Mouse (Mus musculus): Measurements from ENCODE around the gene Egln2. TPM values are rescaled to one million over a fixed set of nuclear protein-coding genes. Genes with fewer than 3 reads are reported as not detected.
A peak's percentile ranks its signal among the peaks of the same experiment; 100 is the strongest.

Gene Egln2
- polyA plus RNA-seq, 1 experiment from 2014 or later: 76.9 TPM

GRCm38 (mm10) chr7:27156005-27156404, 10.6 kb downstream of the Egln2 start:
- no peaks in the 10 kb centered on the region for H3K27me3 ChIP-seq (ENCODE audit: insufficient read depth, low read length)
- no peak overlapping the region for H3K4me2 ChIP-seq (replicated peaks; ENCODE audit: low read depth, low read length)
- H3K4me3 ChIP-seq (ENCODE audit: low read length): no peak overlapping the region
- H3K4me1 ChIP-seq (ENCODE audit: insufficient read depth, low read length): peaks cover 13% of the 10 kb centered on the region
- H3K36me3 ChIP-seq (ENCODE audit: insufficient read depth, low read length): peaks cover 25% of the 10 kb centered on the region
- no peak overlapping the region for H3K9ac ChIP-seq (replicated peaks; ENCODE audit: low read length)
- H3K9me3 ChIP-seq (ENCODE audit: low read length): no peaks in the 10 kb centered on the region
- ATAC-seq (ENCODE audit: low FRiP score, low TSS enrichment): no peak
- no peak overlapping the region for H3K27ac ChIP-seq (ENCODE audit: low read length)
- 82% methylated on average over 13 of the region's 13 CpGs for WGBS

DNA sequence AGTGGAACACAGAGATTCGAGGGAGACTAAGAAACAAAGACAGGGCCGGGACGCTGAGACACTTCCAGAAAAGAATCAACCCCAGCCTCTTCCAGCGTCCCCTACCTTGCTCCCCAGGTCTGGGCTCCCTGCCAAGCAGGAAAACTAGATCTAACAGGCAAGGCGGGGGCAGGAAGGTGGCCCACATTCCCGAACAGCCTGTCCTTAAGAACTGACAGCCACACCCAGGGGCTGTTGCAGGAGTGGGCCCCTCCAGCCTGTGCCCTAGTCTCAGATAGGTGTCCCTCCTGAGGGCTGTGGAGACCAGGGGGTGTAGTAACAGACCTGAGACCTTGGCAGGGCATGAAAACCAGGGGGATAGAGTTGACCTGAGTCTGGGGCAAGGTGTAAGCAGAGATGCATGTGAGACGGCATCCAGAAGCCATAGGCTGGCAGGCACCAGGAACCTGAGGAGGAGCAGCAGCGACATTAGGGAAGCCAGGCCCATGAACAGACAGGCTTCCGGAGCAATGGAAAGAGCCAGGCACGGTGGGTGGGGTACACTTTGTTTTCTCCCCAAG, 13.3 kb downstream of the Egln2 start, which contains the start of gene Cyp2t4:
Cyp2t4 (plus strand) TSS at position 510 of the 560 bp plus-strand sequence.
- Histone ChIP-seq H3K27ac (ENCODE audit: low read length) (peak within 1 kb of the TSS; percentile 43), H3K4me1 (ENCODE audit: insufficient read depth, low read length) (0 out of 2 replicates have a peak, but pooled peaks cover 2% of the 10 kb centered on the region), H3K9me3 (ENCODE audit: low read length) (no peaks in the 10 kb centered on the region), H3K4me3 (ENCODE audit: low read length) (no peak within 1 kb of the TSS), H3K9ac (replicated peaks; ENCODE audit: low read length) (0 out of 2 replicates have a peak within 1 kb of the TSS, but pooled peaks have one; percentile 26), H3K36me3 (ENCODE audit: insufficient read depth, low read length) (peaks cover 11% of the 10 kb centered on the region), H3K4me2 (replicated peaks; ENCODE audit: low read depth, low read length) (no peak within 1 kb of the TSS), H3K27me3 (ENCODE audit: insufficient read depth, low read length) (no peaks in the 10 kb centered on the region)
- 0 out of 2 replicates have a peak, but pooled peaks have one; percentile 44 for ATAC-seq (ENCODE audit: low FRiP score, low TSS enrichment)
- 64% methylated on average over 10 of the region's 10 CpGs for WGBS

DNA sequence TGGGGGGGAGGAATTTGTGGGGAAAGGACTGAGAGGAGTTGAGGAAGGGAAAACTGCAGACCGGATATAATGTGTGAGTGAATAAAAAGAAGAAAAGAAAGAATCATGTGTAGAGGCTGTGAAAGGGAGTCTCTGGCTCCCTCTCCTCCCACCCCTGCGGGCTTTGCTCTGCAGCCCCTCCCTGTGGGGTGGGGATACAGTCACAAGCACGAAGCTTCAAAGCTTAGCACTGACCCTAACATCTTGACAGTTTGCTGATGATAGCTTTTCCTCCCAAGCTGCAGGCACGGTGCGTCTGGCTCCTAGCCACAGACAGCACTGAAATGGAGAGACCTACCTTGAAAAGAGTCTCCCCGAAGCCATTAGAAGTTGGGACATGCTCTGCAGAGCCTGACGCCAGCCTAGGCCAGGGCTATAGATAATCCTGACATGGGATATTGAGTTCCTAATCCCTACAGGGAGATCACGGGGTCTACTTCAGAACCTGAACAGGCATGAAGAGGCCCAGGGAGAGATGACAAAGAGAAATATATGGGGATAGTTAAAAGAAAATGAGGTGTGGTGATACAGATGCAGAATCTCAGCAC, 30.1 kb downstream of the Egln2 start:
- H3K27ac ChIP-seq (ENCODE audit: low read length): no peak overlapping the region
- H3K9me3 ChIP-seq (ENCODE audit: low read length): 0 out of 2 replicates have a peak, but pooled peaks cover 6% of the 10 kb centered on the region
- H3K4me1 ChIP-seq (ENCODE audit: insufficient read depth, low read length): peaks cover 3% of the 10 kb centered on the region; the same call in 1 of the 2 replicates
- no peaks in the 10 kb centered on the region for H3K27me3 ChIP-seq (ENCODE audit: insufficient read depth, low read length)
- peak; percentile 71 for ATAC-seq (ENCODE audit: low FRiP score, low TSS enrichment)
- H3K4me3 ChIP-seq (ENCODE audit: low read length): no peak overlapping the region
- 25% methylated on average over 8 of the region's 8 CpGs for WGBS
- H3K4me2 ChIP-seq (replicated peaks; ENCODE audit: low read depth, low read length): no peak overlapping the region
- H3K9ac ChIP-seq (replicated peaks; ENCODE audit: low read length): no peak overlapping the region
- no peaks in the 10 kb centered on the region for H3K36me3 ChIP-seq (ENCODE audit: insufficient read depth, low read length)

DNA sequence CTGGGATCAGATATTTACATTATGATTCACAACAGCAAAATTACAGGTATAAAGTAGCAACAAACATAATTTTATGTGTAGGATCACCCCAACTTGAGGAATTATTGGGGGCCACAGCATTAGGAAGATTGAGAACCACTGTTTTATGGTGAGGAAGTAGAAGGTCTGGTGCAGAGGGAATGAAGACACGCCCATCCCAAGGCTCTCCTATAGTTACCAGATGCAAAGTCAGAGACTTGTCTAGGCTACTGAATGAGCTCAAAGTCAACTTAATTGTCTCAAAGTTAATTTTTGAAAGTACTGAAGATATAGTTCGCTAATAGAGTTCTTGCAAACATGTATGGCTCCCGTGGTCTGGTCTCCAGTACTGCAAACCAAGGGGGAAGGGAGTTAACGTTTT, 32.8 kb downstream of the Egln2 start:
- Histone ChIP-seq H3K27ac (ENCODE audit: low read length) (no peak overlapping the region), H3K9me3 (ENCODE audit: low read length) (peaks cover 3% of the 10 kb centered on the region; the same call in 1 of the 2 replicates), H3K4me1 (ENCODE audit: insufficient read depth, low read length) (peaks cover 3% of the 10 kb centered on the region; the same call in 1 of the 2 replicates), H3K36me3 (ENCODE audit: insufficient read depth, low read length) (no peaks in the 10 kb centered on the region), H3K27me3 (ENCODE audit: insufficient read depth, low read length) (no peaks in the 10 kb centered on the region), H3K4me2 (replicated peaks; ENCODE audit: low read depth, low read length) (no peak overlapping the region), H3K9ac (replicated peaks; ENCODE audit: low read length) (no peak overlapping the region), H3K4me3 (ENCODE audit: low read length) (no peak overlapping the region)
- ATAC-seq (ENCODE audit: low FRiP score, low TSS enrichment): no peak
- WGBS: 76% methylated on average over 4 of the region's 4 CpGs

- Histone ChIP-seq H3K4me3 (ENCODE audit: low read length) (no peak overlapping the region), H3K36me3 (ENCODE audit: insufficient read depth, low read length) (no peaks in the 10 kb centered on the region), H3K9me3 (ENCODE audit: low read length) (peaks cover 3% of the 10 kb centered on the region; the same call in 1 of the 2 replicates), H3K27me3 (ENCODE audit: insufficient read depth, low read length) (no peaks in the 10 kb centered on the region), H3K4me2 (replicated peaks; ENCODE audit: low read depth, low read length) (no peak overlapping the region), H3K27ac (ENCODE audit: low read length) (no peak overlapping the region), H3K4me1 (ENCODE audit: insufficient read depth, low read length) (peaks cover 3% of the 10 kb centered on the region; the same call in 1 of the 2 replicates), H3K9ac (replicated peaks; ENCODE audit: low read length) (no peak overlapping the region)
- WGBS: 53% methylated on average over 12 of the region's 12 CpGs
- ATAC-seq (ENCODE audit: low FRiP score, low TSS enrichment): peak; percentile 32; the same call in 1 of the 2 replicates
Measured at GRCm38 (mm10) chr7:27133156-27133555, 33.4 kb downstream of the Egln2 start.

- Histone ChIP-seq H3K9me3 (ENCODE audit: low read length) (peaks cover 3% of the 10 kb centered on the region; the same call in 1 of the 2 replicates), H3K36me3 (ENCODE audit: insufficient read depth, low read length) (no peaks in the 10 kb centered on the region), H3K4me2 (replicated peaks; ENCODE audit: low read depth, low read length) (peak overlapping the region; percentile 28), H3K4me3 (ENCODE audit: low read length) (no peak overlapping the region), H3K27ac (ENCODE audit: low read length) (no peak overlapping the region), H3K27me3 (ENCODE audit: insufficient read depth, low read length) (no peaks in the 10 kb centered on the region), H3K4me1 (ENCODE audit: insufficient read depth, low read length) (peaks cover 3% of the 10 kb centered on the region; the same call in 1 of the 2 replicates), H3K9ac (replicated peaks; ENCODE audit: low read length) (no peak overlapping the region)
- 12% methylated on average over 10 of the region's 10 CpGs for WGBS
- ATAC-seq (ENCODE audit: low FRiP score, low TSS enrichment): no peak
Measured at GRCm38 (mm10) chr7:27132588-27132987, 34.0 kb downstream of the Egln2 start.

- ATAC-seq (ENCODE audit: low FRiP score, low TSS enrichment): no peak
- peaks cover 3% of the 10 kb centered on the region; the same call in 1 of the 2 replicates for H3K9me3 ChIP-seq (ENCODE audit: low read length)
Measured at GRCm38 (mm10) chr7:27131387-27131786, 35.2 kb downstream of the Egln2 start.

GRCm38 (mm10) chr7:27130521-27131370, 35.9 kb downstream of the Egln2 start:
- H3K27ac ChIP-seq (ENCODE audit: low read length): no peak overlapping the region
- no peaks in the 10 kb centered on the region for H3K27me3 ChIP-seq (ENCODE audit: insufficient read depth, low read length)
- H3K9ac ChIP-seq (replicated peaks; ENCODE audit: low read length): no peak overlapping the region
- 0 out of 2 replicates have a peak, but pooled peaks have one; percentile 36 for ATAC-seq (ENCODE audit: low FRiP score, low TSS enrichment)
- H3K4me3 ChIP-seq (ENCODE audit: low read length): no peak overlapping the region
- H3K36me3 ChIP-seq (ENCODE audit: insufficient read depth, low read length): no peaks in the 10 kb centered on the region
- H3K4me1 ChIP-seq (ENCODE audit: insufficient read depth, low read length): peaks cover 3% of the 10 kb centered on the region; the same call in 1 of the 2 replicates
- no peak overlapping the region for H3K4me2 ChIP-seq (replicated peaks; ENCODE audit: low read depth, low read length)
- H3K9me3 ChIP-seq (ENCODE audit: low read length): peaks cover 3% of the 10 kb centered on the region; the same call in 1 of the 2 replicates
- 86% methylated on average over 22 of the region's 22 CpGs for WGBS

More at GRCm38 (mm10) chr7:27131387-27131786, 35.2 kb downstream of the Egln2 start:
- no peaks in the 10 kb centered on the region for H3K27me3 ChIP-seq (ENCODE audit: insufficient read depth, low read length)
- WGBS: 76% methylated on average over 2 of the region's 2 CpGs
- H3K4me1 ChIP-seq (ENCODE audit: insufficient read depth, low read length): peaks cover 3% of the 10 kb centered on the region; the same call in 1 of the 2 replicates
- no peak overlapping the region for H3K27ac ChIP-seq (ENCODE audit: low read length)
- no peak overlapping the region for H3K9ac ChIP-seq (replicated peaks; ENCODE audit: low read length)
- no peak overlapping the region for H3K4me2 ChIP-seq (replicated peaks; ENCODE audit: low read depth, low read length)
- no peak overlapping the region for H3K4me3 ChIP-seq (ENCODE audit: low read length)
- H3K36me3 ChIP-seq (ENCODE audit: insufficient read depth, low read length): no peaks in the 10 kb centered on the region

DNA sequence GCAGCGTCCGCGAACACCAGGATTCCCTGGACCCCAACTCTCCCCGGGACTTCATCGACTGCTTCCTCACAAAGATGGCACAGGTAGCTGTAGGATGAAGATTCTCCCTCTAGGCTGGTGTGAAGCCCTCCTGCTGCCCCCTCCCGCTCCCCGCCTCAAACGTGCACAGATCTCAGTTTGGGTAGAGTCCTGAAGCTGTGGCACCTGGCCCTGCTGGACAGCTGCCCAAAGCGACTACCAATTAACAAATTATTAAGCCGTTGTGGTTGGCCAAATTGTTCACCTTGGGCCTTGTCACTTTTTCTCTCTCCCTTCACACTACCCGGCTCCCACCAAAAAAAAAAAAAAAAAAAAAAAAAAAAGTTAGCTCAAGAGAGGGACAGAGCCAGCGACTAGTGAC, 36.8 kb downstream of the Egln2 start:
- H3K27ac ChIP-seq (ENCODE audit: low read length): no peak overlapping the region
- H3K27me3 ChIP-seq (ENCODE audit: insufficient read depth, low read length): no peaks in the 10 kb centered on the region
- H3K9me3 ChIP-seq (ENCODE audit: low read length): peaks cover 3% of the 10 kb centered on the region; the same call in 1 of the 2 replicates
- no peak overlapping the region for H3K4me2 ChIP-seq (replicated peaks; ENCODE audit: low read depth, low read length)
- ATAC-seq (ENCODE audit: low FRiP score, low TSS enrichment): no peak
- peaks cover 3% of the 10 kb centered on the region; the same call in 1 of the 2 replicates for H3K4me1 ChIP-seq (ENCODE audit: insufficient read depth, low read length)
- 85% methylated on average over 11 of the region's 12 CpGs for WGBS
- H3K4me3 ChIP-seq (ENCODE audit: low read length): no peak overlapping the region
- H3K9ac ChIP-seq (replicated peaks; ENCODE audit: low read length): no peak overlapping the region
- H3K36me3 ChIP-seq (ENCODE audit: insufficient read depth, low read length): no peaks in the 10 kb centered on the region

Data from kidney, embryonic 16.5 days (tissue).